Mouse (Mus musculus): ENCODE data around the gene Slc6a8.

Slc6a8 gene

GRCm38 (mm10) chrX:73684978-73685377 is 12.0 kb downstream of the Slc6a8 start:
- no peak for DNase-seq (ENCODE audit: low spot score in 2 of 2)

- DNase-seq (ENCODE audit: low spot score in 2 of 2) = no peak
Measured at GRCm38 (mm10) chrX:73685629-73686028, 12.7 kb downstream of the Slc6a8 start.

DNA sequence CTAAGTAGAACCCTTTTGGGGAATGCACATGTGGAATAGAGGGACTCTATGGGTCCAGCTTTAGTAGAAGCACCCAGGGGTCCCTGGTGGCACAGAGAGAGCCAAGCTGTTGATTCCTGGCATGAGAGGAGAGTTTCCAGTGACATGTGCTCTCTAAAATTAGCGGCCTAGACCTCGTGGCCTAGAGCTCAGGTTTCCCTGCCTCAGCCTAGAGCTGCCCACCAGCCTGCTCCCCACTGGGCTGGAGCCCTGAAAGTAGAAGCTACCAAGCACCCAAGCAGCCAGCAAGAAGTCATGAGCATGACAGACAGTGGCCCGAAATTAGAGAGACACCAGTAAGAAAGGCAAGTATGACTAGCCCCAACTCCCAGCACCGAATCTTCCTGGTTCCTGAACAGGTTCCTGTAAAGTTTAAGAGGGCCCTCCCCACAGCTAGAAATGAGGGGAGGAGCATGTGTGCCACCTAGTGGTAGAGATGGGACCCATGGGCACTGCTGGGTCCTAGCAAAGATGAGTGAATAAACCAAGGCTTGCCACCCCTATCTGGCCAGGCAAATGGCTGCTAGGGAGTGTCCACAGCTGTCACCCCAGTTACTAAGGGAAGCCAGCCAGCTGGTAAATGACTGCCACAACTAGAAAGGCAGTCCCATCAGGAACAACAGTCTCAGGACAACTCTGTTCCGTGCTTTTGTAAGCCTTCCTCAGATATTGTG is 18.1 kb downstream of the Slc6a8 start:
- peak in 1 of 2 experiments; percentile 49 for DNase-seq (ENCODE audit: low spot score in 2 of 2)

GRCm38 (mm10) chrX:73700472-73700871 is 27.5 kb downstream of the Slc6a8 start:
- peak in 1 of 2 experiments; percentile 9 for DNase-seq (ENCODE audit: low spot score in 2 of 2)

- DNase-seq (ENCODE audit: low spot score in 2 of 2) = peak; percentile 38 to 43
Measured at GRCm38 (mm10) chrX:73715476-73716108, 42.6 kb downstream of the Slc6a8 start.

DNA sequence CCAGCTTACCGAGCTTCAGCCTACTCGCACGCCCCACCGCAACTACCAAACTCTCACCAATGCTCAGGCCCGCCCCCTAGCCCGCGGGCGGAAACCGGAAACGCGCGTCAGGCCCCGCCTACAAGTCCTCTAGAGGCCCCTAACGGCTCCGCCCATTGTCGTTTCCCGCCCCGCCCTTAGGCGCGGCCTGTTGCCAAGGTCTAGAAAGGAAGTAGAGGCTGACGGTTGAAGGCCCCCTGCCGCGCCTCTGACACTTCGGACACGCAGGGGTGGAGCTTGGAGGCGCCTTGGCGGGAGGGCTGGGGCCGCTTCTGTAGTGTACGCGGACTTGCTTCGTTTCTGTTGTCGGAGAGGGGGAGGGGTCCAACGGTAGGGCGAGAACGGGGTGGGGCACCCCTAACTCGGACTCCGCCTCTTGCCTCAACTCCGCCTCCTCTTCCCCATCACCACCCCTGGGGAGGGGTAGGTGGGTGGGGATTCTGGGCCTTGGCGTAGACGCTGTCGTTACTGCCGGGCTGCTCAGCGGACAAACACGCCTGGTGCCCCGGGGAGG is 43.2 kb downstream of the Slc6a8 start, which contains the start of the genes Bcap31 and Abcd1:
Gene Bcap31, minus strand, starts transcription at position 67 of the 553 bp plus-strand sequence.
Gene Abcd1, plus strand, starts transcription at position 489 of the 553 bp plus-strand sequence.
- peak; percentile 92 to 95 for DNase-seq (ENCODE audit: low spot score in 2 of 2)

GRCm38 (mm10) chrX:73716709-73717545 is 44.0 kb downstream of the Slc6a8 start:
- DNase-seq (ENCODE audit: low spot score in 2 of 2) = peak in 1 of 2 experiments; percentile 14

DNA sequence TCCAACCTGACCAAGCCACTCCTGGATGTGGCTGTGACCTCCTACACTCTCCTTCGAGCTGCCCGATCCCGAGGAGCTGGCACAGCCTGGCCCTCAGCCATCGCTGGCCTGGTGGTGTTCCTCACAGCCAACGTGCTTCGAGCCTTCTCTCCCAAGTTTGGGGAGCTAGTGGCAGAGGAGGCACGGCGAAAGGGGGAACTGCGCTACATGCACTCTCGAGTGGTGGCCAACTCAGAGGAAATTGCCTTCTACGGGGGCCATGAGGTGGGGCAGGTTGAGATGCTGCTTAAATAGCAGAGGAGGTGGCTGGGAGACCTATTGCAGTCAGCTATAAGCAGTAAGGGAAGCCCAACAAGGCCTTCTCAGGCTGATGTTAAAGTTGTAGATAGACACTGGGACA is 44.7 kb downstream of the Slc6a8 start:
- peak; percentile 28 to 33 for DNase-seq (ENCODE audit: low spot score in 2 of 2)

DNA sequence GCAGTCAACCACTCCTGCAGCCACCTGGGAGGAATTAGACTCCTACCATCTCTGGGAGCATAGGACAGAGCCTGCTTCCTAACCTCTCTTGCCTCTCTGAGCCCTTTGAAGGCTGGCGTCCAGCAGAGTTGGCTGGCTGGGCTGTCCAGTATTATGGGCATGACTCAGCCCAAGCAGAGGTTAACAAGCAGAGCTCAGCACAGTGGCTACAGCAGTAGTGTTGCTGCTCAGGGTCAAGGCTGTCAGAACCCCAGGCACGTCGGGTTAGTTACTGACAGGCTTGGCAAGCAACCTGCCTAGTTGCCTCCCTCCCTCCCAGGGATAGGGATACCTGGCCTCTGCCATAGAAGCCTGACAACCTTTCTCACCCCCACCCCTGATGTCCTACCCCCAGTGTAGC is 45.3 kb downstream of the Slc6a8 start:
- DNase-seq (ENCODE audit: low spot score in 2 of 2) = no peak

- peak; percentile 18 to 36 for DNase-seq (ENCODE audit: low spot score in 2 of 2)
Measured at GRCm38 (mm10) chrX:73718686-73719362, 45.9 kb downstream of the Slc6a8 start.

DNA sequence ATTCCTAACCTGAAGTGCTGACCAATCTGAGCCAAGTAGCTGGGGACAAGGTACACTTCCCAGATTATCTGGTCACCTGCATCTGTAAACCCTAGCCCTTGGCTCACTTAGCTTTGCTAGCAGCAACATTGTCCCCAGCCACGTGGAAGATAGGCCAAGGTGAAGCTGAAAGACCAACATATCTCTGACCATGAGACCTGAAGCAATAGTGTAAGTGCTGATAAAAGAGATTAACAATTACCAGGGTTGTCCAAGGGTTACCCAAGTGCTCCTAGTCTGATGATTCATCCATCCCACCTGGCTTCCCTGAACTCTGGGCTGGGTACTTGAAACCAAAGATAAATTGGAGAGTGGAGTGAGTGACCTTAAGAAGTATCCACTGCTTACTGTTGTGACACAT is 58.0 kb downstream of the Slc6a8 start:
- no peak for DNase-seq (ENCODE audit: low spot score in 2 of 2)

Data from thymus, postnatal 10 days (tissue).